Mouse (Mus musculus) kidney, postnatal 0 days (tissue): ENCODE measurements at regions not wholly inside any gene's neighbourhood (a gene's known extent, or its start where the extent isn't known, plus 50 kb on each side); places are given as distances from the start of the nearest gene placed in this dataset.

ENCODE experiments used
- ATAC-seq: fragments of 200-750 bp; cut with Nextera tagmentation; replicated peaks from 2 replicates; pipeline ENCODE4 v1.8.0; 2017; ENCODE audit warnings: low read depth, moderate number of reproducible peaks, moderate TSS enrichment, moderate library complexity; ENCODE audit not compliant: low FRiP score
- DNase-seq: peaks from one replicate; pipeline ENCODE4 v3.0.0-alpha.2; 2016; ENCODE audit warnings: low spot score
- H3K27ac ChIP-seq: fragments of 300-500 bp; sonication (generic); 2 replicates; pipeline ENCODE4 v1.5.1; 2014; ENCODE audit warnings: mild to moderate bottlenecking
- H3K27me3 ChIP-seq: fragments of 300-500 bp; sonication (generic); 2 replicates; pipeline ENCODE4 v1.6.1; 2014; ENCODE audit warnings: low read length, mixed read lengths; ENCODE audit not compliant: insufficient read depth
- H3K36me3 ChIP-seq: fragments of 300-500 bp; sonication (generic); 2 replicates; pipeline ENCODE4 v1.6.1; 2014; ENCODE audit warnings: low read length, mixed read lengths; ENCODE audit not compliant: insufficient read depth
- H3K4me1 ChIP-seq: fragments of 300-500 bp; sonication (generic); replicated peaks from 2 replicates; pipeline ENCODE4 v1.6.1; 2014; ENCODE audit warnings: antibody characterized with exemption, low read length, mixed read lengths; ENCODE audit not compliant: insufficient read depth
- H3K4me2 ChIP-seq: fragments of 300-500 bp; sonication (generic); 2 replicates; pipeline ENCODE4 v1.6.1; 2014; ENCODE audit warnings: mild to moderate bottlenecking, low read length, moderate library complexity, mixed read lengths
- H3K4me3 ChIP-seq: fragments of 300-500 bp; sonication (generic); replicated peaks from 2 replicates; pipeline ENCODE4 v1.5.1; 2014; ENCODE audit warnings: low read depth, low read length
- H3K9ac ChIP-seq: fragments of 300-500 bp; sonication (generic); 2 replicates; pipeline ENCODE4 v1.6.1; 2014; ENCODE audit warnings: low read depth, low read length
- H3K9me3 ChIP-seq: fragments of 300-500 bp; sonication (generic); replicated peaks from 2 replicates; pipeline ENCODE4 v1.6.1; 2016; ENCODE audit warnings: low read length, inconsistent platforms, mixed read lengths
- CTCF ChIP-seq: IDR thresholded peaks from 2 replicates; pipeline ENCODE4 v1.5.1; 2016; ENCODE audit warnings: antibody characterized with exemption, low read depth, mild to moderate bottlenecking, moderate library complexity
- WGBS: fragments of 180-500 bp; shearing (Covaris S2); extraction: QIAGEN DNeasy Blood & Tissue Kit; methylation state at CpG from one replicate; pipeline ENCODE4 v1.1.7; 2014; 5-methylcytosine and 5-hydroxymethylcytosine counted together

GRCm38 (mm10) chr4:150717866-150718265 lies 65.9 kb upstream of the Slc45a1 start:
- no peak overlapping the region for H3K4me2 ChIP-seq
- H3K27ac ChIP-seq = 0 out of 2 replicates have a peak overlapping the region, but pooled peaks have one; percentile 13
- DNase-seq = no peak

DNA sequence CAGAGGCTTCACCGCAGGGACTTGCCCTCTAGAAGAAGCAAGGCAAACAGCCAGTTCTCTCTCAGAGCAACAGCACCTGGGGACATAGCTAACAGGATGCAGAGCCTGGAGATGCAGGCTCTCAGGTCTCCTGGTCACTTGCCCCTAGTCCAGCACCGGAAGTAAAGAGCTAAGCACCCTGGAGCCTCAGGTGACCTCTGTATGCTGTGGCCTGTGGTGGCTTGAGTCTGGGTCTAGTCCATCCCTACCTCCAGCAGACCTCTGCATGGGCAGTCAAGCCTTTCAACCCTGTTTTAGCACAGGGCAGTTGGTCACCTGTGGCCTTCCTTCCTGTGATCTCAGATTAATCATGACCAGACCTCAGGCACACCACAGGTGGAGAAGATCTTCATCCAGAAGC lies 63.1 kb upstream of the Slc45a1 start:
- ATAC-seq (peak; percentile 79), DNase-seq (no peak)
- Histone ChIP-seq H3K27ac (no peak overlapping the region), H3K36me3 (no peaks in the 10 kb centered on the region), H3K4me3 (no peak overlapping the region), H3K4me1 (peaks cover 7% of the 10 kb centered on the region; the same call in 1 of the 2 replicates), H3K4me2 (no peak overlapping the region), H3K9ac (no peak overlapping the region), H3K27me3 (no peaks in the 10 kb centered on the region), H3K9me3 (no peaks in the 10 kb centered on the region)
- WGBS = 42% methylated on average over 2 of the region's 2 CpGs
- TF ChIP-seq CTCF = no peak

More at GRCm38 (mm10) chr4:150717866-150718265, 65.9 kb upstream of the Slc45a1 start:
- no peaks in the 10 kb centered on the region for H3K9me3 ChIP-seq
- H3K36me3 ChIP-seq = no peaks in the 10 kb centered on the region
- no peak overlapping the region; the same call in 1 of the 2 replicates for H3K9ac ChIP-seq
- H3K4me3 ChIP-seq = no peak overlapping the region
- no peaks in the 10 kb centered on the region for H3K27me3 ChIP-seq
- TF ChIP-seq CTCF = no peak
- WGBS = 64% methylated on average over 7 of the region's 7 CpGs
- H3K4me1 ChIP-seq = 0 out of 2 replicates have a peak, but pooled peaks cover 5% of the 10 kb centered on the region
- no peak for ATAC-seq

- Histone ChIP-seq H3K27ac (no peak overlapping the region), H3K4me3 (no peak overlapping the region), H3K27me3 (no peaks in the 10 kb centered on the region), H3K4me2 (no peak overlapping the region), H3K9ac (no peak overlapping the region), H3K36me3 (no peaks in the 10 kb centered on the region), H3K9me3 (no peaks in the 10 kb centered on the region), H3K4me1 (peaks cover 20% of the 10 kb centered on the region)
- peak; percentile 46 for DNase-seq
- 38% methylated on average over 5 of the region's 5 CpGs for WGBS
- TF ChIP-seq CTCF = no peak
- no peak for ATAC-seq
These were observed 61.3 kb upstream of the Slc45a1 start for GRCm38 (mm10) chr4:150713291-150713690.

GRCm38 (mm10) chr4:150712856-150713255 lies 60.9 kb upstream of the Slc45a1 start:
- H3K4me1 ChIP-seq = peaks cover 24% of the 10 kb centered on the region
- H3K9me3 ChIP-seq = no peaks in the 10 kb centered on the region
- H3K4me3 ChIP-seq = no peak overlapping the region
- H3K27me3 ChIP-seq = no peaks in the 10 kb centered on the region
- 49% methylated on average over 10 of the region's 10 CpGs for WGBS
- H3K4me2 ChIP-seq = no peak overlapping the region
- H3K27ac ChIP-seq = peak overlapping the region; percentile 25; the same call in 1 of the 2 replicates
- no peak overlapping the region for H3K9ac ChIP-seq
- H3K36me3 ChIP-seq = no peaks in the 10 kb centered on the region
- ATAC-seq (no peak), DNase-seq (no peak)
- no peak for TF ChIP-seq CTCF

DNA sequence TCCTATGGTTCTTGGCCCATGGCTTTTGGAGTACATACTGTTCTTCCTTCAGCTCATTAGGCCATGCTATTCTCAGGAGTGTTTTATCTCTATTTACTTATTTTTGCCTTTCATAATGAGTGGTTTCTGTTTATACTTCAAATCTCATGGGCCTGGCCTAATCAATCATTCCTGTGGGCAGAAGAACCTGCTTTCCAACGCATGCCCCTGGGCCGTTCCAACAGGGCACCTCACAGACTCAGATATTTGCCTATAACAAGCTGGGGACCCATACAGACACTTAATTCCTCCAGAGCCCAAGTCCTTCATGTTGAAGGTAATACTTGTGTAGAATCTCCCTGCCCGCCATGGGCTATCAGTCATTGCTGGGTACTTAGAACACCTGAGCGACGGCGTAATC lies 59.7 kb upstream of the Slc45a1 start:
- no peaks in the 10 kb centered on the region for H3K27me3 ChIP-seq
- DNase-seq (no peak), ATAC-seq (no peak)
- no peak overlapping the region for H3K27ac ChIP-seq
- no peak overlapping the region for H3K4me2 ChIP-seq
- no peak for TF ChIP-seq CTCF
- WGBS = 93% methylated on average over 6 of the region's 6 CpGs
- H3K4me1 ChIP-seq = peaks cover 33% of the 10 kb centered on the region
- no peaks in the 10 kb centered on the region for H3K9me3 ChIP-seq
- H3K4me3 ChIP-seq = no peak overlapping the region
- no peak overlapping the region for H3K9ac ChIP-seq
- H3K36me3 ChIP-seq = no peaks in the 10 kb centered on the region

- Histone ChIP-seq H3K4me1 (peaks cover 33% of the 10 kb centered on the region), H3K9ac (peak overlapping the region; percentile 31; the same call in 1 of the 2 replicates), H3K27ac (peak overlapping the region; percentile 80), H3K36me3 (no peaks in the 10 kb centered on the region), H3K4me3 (no peak overlapping the region), H3K27me3 (no peaks in the 10 kb centered on the region), H3K4me2 (no peak overlapping the region), H3K9me3 (no peaks in the 10 kb centered on the region)
- TF ChIP-seq CTCF = no peak
- ATAC-seq = peak; percentile 21; the same call in 1 of the 2 replicates
- 29% methylated on average over 11 of the region's 11 CpGs for WGBS
- peak; percentile 68 for DNase-seq
These were observed 57.6 kb upstream of the Slc45a1 start for GRCm38 (mm10) chr4:150709391-150710130.
